Mouse (Mus musculus) left cerebral cortex, postnatal 14 days (tissue): ENCODE measurements around the gene Fxyd6. TPM values are rescaled to one million over a fixed set of nuclear protein-coding genes. Genes with fewer than 3 reads are reported as not detected.

Experiments used
- DNase-seq, 2 experiments: peaks; one replicate each; pipeline ENCODE4 v3.0.0; 2021 to 2022; ENCODE audit warnings: low spot score in 2 of 2, mixed read lengths in 1 of 2
- intact Hi-C: fragments of 180-260 bp; cut with DNase I; formaldehyde crosslinking; loops from one replicate; pipeline ENCODE4 v1.15.1; 2025
- total RNA-seq, 2 experiments: library from RNA; stranded (reverse); gene quantifications; 2 replicates each; pipeline ENCODE4 v1.2.3; 2021

Fxyd6 gene
- total RNA-seq, 2 experiments from 2014 or later, result 158 to 184 TPM

DNA sequence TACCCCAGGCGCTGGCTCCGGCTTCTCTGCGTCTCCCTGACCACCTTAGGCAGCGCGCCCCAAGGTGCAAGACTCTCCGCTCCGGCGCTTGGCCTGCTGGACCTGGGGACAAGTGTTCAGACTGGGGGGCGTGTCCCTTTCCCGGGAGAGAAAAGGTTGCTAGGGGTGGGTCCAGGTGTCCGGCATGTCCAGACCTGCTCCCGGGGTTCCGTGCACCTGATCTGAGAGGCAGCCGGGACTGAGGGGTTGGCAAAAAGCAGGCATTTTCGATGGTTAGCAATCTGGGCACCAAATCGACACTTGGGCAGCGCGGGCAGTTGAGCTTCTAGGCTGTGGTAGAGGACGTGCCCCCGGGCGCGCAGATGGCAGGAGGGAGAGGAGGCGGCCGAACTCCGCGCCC is 61.2 kb downstream of the Fxyd6 start:
- intact Hi-C loops, result loop anchor here (5.0 to 10.0 kb wide), 2 partner anchors 41 to 164 kb away; no protein-coding TSS in a partner anchor
- no peak for DNase-seq

DNA sequence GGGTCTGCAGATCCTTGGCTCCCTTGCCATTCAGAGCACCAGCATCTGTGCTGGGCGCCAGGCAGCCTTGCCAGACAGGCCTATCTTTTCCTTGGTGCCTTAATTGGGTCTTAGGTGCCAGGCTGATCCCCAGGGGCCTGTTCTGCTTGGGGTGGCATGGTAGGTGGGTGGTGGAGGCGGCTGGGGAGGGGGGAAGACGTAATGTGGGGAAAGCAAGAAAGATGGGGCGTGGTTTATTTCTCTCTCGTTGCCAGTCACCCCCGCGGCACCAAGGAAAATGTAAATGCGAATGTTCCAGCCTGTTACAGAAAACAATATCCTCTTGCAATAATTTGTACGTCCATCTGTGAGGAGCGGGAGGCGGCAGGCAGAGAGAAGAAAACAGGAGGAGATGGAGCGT is 62.7 kb downstream of the Fxyd6 start:
- intact Hi-C loops, result loop anchor here (5.0 to 10.0 kb wide), 2 partner anchors 40 to 162 kb away; no protein-coding TSS in a partner anchor
- DNase-seq, result peak; percentile 67 to 70

DNA sequence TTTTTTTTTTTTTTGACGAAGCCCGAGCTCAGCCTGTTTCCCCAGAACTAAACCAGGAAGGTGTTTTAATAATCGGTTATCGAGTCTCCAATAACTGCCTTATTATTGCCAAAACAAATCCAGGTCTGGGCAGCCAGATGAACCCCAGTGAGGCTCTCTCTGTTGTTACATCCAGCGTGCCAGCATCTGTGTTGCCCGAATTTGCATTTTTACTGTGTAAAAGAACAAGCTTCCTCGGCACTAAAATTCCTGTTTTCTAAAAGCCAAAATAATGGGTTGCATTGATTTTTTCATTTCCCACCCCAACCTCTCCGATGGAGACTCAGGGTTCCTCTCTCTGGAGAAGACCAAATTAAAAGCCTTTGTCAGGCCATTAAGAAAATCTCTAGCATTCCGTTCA is 63.1 kb downstream of the Fxyd6 start:
- DNase-seq, result no peak
- intact Hi-C loops, result loop anchor here (5.0 to 10.0 kb wide), 2 partner anchors 39 to 162 kb away; no protein-coding TSS in a partner anchor

DNA sequence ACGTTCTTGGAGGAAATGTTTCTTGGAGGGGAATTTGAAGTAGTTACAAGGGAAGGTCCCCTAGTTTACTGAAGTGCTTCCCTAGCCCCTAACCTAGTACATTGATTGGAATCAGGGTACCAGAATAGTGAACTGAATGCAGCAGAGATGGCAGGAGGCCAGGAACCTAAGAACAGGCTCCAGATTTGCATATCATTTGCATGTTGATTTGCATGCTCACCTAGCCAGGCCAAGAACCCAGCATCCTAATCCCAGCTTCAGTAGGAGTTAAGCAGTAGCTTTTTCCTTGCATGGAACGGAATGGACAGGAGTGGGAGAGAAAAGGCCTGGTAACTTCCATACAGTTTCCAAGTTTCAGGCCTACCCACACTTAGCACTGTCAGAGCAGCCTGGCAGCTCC is 64.2 kb downstream of the Fxyd6 start:
- peak in 1 of 2 experiments; percentile 50 for DNase-seq
- intact Hi-C loops, result loop anchor here (5.0 to 10.0 kb wide), 2 partner anchors 38 to 161 kb away; no protein-coding TSS in a partner anchor

DNA sequence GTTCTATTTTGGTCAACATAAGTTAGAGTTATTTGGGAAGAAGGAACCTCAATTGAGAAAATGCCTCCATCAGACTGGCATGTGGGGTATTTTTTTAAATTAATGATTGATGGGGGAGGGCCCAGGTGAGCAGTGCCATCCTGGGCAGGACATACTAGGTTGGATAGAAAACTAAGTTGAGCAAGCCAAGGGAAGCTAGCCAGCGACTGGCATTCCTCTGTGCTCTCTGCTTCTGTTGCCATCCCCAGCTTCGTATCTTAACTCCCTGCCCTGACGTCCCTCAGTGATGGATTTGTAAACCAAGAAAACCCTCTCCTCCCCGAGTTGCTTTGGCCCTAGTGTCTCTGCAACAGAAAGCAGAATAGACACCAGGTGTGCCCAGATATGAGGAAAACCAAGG is 69.0 kb downstream of the Fxyd6 start:
- DNase-seq, result no peak
- intact Hi-C loops, result loop anchor here (10.0 kb wide), 1 partner anchor 156 kb away; no protein-coding TSS in a partner anchor

DNA sequence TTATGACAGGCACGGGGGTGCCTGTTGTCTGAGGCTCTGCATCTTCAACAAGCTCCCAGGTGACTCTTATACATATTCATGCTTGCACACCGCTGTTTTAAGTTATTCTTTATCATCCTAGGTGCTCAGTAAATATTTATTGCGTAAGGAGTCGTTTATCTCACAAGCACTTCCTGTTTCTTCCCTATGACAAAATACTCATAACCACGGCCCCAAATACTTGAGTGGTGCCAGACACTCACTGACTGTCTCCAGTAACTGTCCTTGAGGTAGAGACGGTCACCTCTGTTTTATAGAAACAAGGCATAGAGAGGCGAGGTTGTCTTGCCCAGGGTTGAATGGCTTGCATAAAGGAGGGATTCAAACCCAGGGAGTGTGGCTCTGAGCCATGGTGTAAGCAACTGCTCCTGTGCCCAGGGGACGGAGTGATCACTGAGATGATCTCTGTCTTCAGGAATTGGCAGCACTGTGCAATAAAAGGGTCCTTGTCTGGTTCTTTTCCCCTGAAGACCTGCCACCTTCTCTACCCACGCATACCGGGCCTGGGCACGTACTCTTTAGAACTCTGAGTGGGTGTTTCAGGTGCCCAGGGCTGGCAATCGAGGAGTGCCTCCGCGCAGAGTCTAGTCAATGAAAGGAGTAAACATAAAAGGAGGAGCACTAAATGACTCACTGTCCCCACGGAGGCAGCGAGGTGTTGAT is 70.2 kb downstream of the Fxyd6 start:
- intact Hi-C loops, result no loop called here
- DNase-seq, result no peak

DNA sequence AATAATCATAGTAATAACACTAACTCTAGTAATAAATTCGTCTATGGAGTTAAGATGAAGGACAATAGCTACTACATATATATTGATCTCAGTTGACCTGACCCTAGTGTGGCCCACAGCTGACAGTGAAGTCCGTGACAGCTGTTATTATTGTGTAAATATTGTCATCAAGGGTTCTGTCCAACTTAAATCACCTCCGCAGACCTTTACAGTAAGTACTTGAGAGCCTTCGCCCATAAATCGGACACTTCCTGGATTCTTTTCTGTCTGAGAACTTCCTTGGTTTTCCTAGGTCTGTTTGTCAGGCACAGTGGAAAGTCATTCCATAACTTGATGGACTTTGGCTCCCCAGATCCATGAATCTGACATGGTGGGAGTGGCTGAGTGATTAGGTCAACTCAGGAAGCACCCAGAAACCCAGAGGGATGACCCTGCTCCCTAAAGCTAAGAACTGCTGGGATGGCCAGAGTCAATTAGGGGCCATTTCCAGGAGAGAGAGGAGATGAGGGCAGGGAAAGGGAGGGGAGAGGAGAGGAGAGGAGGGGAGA is 74.3 kb downstream of the Fxyd6 start:
- no peak for DNase-seq
- intact Hi-C loops, result no loop called here

Other genes with a start within 250 kb of the Fxyd6 start
- gene Scn4b, start 231.8 kb upstream of the Fxyd6 start, total RNA-seq, result 10 to 100 TPM; 11.3 to 16.2 TPM
- gene BC049352, start 188.2 kb upstream of the Fxyd6 start, total RNA-seq, result under 1 TPM; 0.55 to 0.66 TPM
- gene Tmprss4, start 166.1 kb upstream of the Fxyd6 start, total RNA-seq, result under 1 TPM in 1 of 2 experiments, not detected in 1; 0.25 TPM
- 1 to 10 TPM; 2.5 to 2.7 TPM for gene Il10ra, start 101.0 kb upstream of the Fxyd6 start, total RNA-seq
- not detected for gene Tmprss13, start 51.1 kb upstream of the Fxyd6 start, total RNA-seq
- 1 to 10 TPM; 6.6 to 7.5 TPM for gene Fxyd2, start 29.5 kb downstream of the Fxyd6 start, total RNA-seq
- 10 to 100 TPM; 41.4 to 44.3 TPM for gene Dscaml1, start 56.4 kb downstream of the Fxyd6 start, total RNA-seq